Mouse (Mus musculus) midbrain, embryonic 14.5 days (tissue): ENCODE data around the gene Whrn. TPM values are rescaled to one million over a fixed set of nuclear protein-coding genes. Genes with fewer than 3 reads are reported as not detected.
A peak's percentile ranks its signal among the peaks of the same experiment; 100 is the strongest.

Source experiments
- ATAC-seq: fragments of 200-750 bp; cut with Nextera tagmentation; 2 replicates; pipeline ENCODE4 v1.8.0; 2017; ENCODE audit warnings: moderate number of reproducible peaks, moderate library complexity; ENCODE audit not compliant: low FRiP score, low TSS enrichment
- DNase-seq: peaks from one replicate; pipeline ENCODE4 v3.0.0-alpha.2; 2015
- H3K27ac ChIP-seq: fragments of 300-500 bp; sonication (generic); replicated peaks from 2 replicates; pipeline ENCODE4 v1.5.1; 2014; ENCODE audit warnings: mild to moderate bottlenecking, low read depth, low read length, moderate library complexity
- H3K27me3 ChIP-seq: fragments of 300-500 bp; sonication (generic); 2 replicates; pipeline ENCODE4 v1.6.1; 2014; ENCODE audit warnings: low read length, control low read depth, mixed read lengths; ENCODE audit not compliant: control insufficient read depth, insufficient read depth
- H3K36me3 ChIP-seq: fragments of 300-500 bp; sonication (generic); 2 replicates; pipeline ENCODE4 v1.6.1; 2014; ENCODE audit warnings: low read length, control low read depth; ENCODE audit not compliant: control insufficient read depth, insufficient read depth
- H3K4me1 ChIP-seq: fragments of 300-500 bp; sonication (generic); 2 replicates; pipeline ENCODE4 v1.6.1; 2014; ENCODE audit warnings: mild to moderate bottlenecking, antibody characterized with exemption, low read length, control low read depth; ENCODE audit not compliant: control insufficient read depth, insufficient read depth
- H3K4me2 ChIP-seq: fragments of 300-500 bp; sonication (generic); 2 replicates; pipeline ENCODE4 v1.6.1; 2014; ENCODE audit warnings: mild to moderate bottlenecking, low read length, moderate library complexity
- H3K4me3 ChIP-seq: fragments of 300-500 bp; sonication (generic); replicated peaks from 2 replicates; pipeline ENCODE4 v1.5.1; 2014; ENCODE audit warnings: low read depth, low read length
- H3K9ac ChIP-seq: fragments of 300-500 bp; sonication (generic); replicated peaks from 2 replicates; pipeline ENCODE4 v1.6.1; 2014; ENCODE audit warnings: mild to moderate bottlenecking, low read length, moderate library complexity
- H3K9me3 ChIP-seq: fragments of 300-500 bp; sonication (generic); 2 replicates; pipeline ENCODE4 v1.6.1; 2016; ENCODE audit warnings: low read length, control low read depth, mixed read lengths; ENCODE audit not compliant: control insufficient read depth
- WGBS: fragments of 180-500 bp; shearing (Covaris S2); extraction: QIAGEN DNeasy Blood & Tissue Kit; methylation state at CpG from one replicate; pipeline ENCODE4 v1.1.7; 2014; 5-methylcytosine and 5-hydroxymethylcytosine counted together
- polyA plus RNA-seq: library from polyadenylated mRNA; unstranded; fragments of >200 nt; fragmentation: Nextera tagmentation; extraction: Ambion mirVana; gene quantifications from 2 replicates; pipeline ENCODE4 v1.2.1, GENCODE M21; 2014

Gene Whrn
- polyA plus RNA-seq, 1 experiment from 2014 or later = 7.8 TPM

DNA sequence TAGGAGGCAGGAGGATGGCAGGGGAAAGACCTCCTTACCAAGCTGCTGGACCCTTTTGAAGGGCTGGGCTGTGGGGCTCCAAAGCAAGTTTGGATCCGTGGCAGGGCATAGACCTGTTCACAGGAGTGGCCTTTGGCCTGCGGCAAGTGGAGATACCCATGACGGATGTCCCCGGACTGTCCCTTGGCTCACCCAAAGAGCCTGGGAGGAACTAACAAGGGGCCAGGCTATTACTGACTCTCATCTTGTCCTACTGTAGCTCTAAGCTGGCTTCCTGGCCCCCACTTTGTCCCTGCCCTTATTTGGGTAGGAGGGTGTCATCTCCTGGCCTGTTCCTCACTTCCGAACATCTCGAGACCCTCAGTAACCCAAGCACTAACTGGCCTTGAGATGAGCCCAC, 93.2 kb downstream of the Whrn start:
- Histone ChIP-seq H3K4me3 (no peak overlapping the region), H3K4me1 (peaks cover 32% of the 10 kb centered on the region)

DNA sequence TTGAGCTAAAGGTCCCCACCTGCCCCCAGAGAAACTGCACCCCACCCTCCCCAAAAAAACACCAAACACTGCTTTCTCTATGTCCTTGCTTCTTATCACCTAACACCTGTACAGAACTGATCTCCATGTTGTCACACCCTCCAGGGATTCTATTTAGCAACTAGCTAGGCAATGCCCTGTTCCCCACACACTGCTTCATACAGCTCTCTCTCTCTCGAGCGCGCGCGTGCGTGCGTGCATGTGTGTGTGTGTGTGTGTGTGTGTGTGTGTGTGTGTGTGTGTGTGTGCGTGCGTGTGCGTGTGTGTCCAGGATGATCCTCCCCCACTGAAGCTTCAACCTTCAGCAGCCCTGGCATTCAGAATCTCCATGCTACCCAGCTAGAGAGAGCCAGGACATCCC, 93.7 kb downstream of the Whrn start:
- Histone ChIP-seq H3K36me3 (no peaks in the 10 kb centered on the region), H3K27ac (peak overlapping the region; percentile 50; the same call in 1 of the 2 replicates), H3K4me1 (peaks cover 32% of the 10 kb centered on the region), H3K27me3 (no peaks in the 10 kb centered on the region), H3K4me3 (no peak overlapping the region), H3K4me2 (peak overlapping the region; percentile 40; the same call in 1 of the 2 replicates), H3K9me3 (no peaks in the 10 kb centered on the region), H3K9ac (no peak overlapping the region)
- 92% methylated on average over 10 of the region's 10 CpGs for WGBS
- ATAC-seq = no peak
- DNase-seq = no peak

More for the DNA sequence above, 93.2 kb downstream of the Whrn start:
- Histone ChIP-seq H3K27ac (peak overlapping the region; percentile 50), H3K4me2 (peak overlapping the region; percentile 40), H3K9ac (no peak overlapping the region; the same call in 1 of the 2 replicates), H3K27me3 (no peaks in the 10 kb centered on the region), H3K9me3 (no peaks in the 10 kb centered on the region), H3K36me3 (no peaks in the 10 kb centered on the region)
- 65% methylated on average over 6 of the region's 6 CpGs for WGBS
- no peak for DNase-seq
- no peak for ATAC-seq

DNA sequence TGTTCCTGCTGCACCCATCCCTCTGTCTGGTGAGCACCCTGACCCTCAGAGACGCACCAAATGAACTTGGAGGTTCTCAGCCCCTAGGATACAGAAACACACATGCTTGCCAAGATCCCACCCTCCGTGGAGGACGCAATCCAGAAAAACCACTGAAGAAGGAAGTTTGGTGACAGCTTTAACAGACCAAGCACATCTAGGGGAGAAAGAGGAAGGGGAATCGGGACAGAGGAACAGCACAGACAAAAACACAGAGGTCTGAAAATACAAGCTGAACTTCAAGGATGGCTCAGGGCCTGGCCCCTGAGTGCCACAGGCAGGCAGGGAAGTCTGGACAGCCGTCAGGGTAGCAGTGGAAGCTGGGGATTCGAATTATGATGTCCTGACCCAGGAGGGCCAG, 94.2 kb downstream of the Whrn start:
- DNase-seq (no peak), ATAC-seq (no peak)
- WGBS = 84% methylated on average over 6 of the region's 6 CpGs
- H3K9me3 ChIP-seq = no peaks in the 10 kb centered on the region
- no peak overlapping the region for H3K9ac ChIP-seq
- no peaks in the 10 kb centered on the region for H3K27me3 ChIP-seq
- no peaks in the 10 kb centered on the region for H3K36me3 ChIP-seq
- no peak overlapping the region for H3K4me2 ChIP-seq
- no peak overlapping the region for H3K27ac ChIP-seq
- H3K4me1 ChIP-seq = peaks cover 32% of the 10 kb centered on the region
- no peak overlapping the region for H3K4me3 ChIP-seq

DNA sequence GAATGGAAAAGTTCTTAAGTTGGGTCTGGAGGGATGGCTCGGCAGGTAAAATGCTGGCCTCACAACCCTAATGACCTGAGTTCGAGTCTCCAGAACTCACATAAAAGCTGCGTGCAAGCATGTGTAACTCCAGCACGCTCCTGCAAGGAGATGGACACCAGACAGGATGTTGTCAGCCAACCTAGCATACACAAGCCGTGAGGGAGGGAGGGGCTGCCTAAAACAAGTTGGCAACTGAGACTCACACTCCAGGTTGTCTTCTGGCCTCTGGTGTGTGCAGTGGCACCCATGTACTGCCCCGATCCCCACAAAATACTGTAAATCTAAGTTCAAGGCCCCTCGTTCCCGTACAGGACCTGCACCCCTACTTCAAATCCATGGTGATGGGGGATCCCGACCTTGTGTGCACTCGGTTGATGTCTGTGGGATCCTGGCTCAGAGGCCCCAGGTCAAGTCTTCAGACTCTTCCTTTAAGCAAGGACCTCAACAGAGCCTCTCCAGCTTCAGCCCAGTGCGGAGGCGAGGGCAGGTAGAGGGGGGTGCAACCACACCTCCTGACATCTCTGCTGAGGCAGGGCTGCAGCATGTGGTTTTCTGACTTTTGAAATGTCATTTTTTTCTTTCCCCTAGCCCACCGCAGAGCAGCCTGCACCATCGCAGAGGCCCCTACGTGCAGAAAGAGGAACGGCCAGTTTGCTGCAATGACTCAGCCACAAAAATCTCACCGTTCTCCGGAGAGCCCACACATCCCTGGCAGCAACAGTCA, 95.1 kb downstream of the Whrn start:
- DNase-seq (no peak), ATAC-seq (no peak)
- Histone ChIP-seq H3K9ac (no peak overlapping the region), H3K4me3 (no peak overlapping the region), H3K4me1 (peaks cover 32% of the 10 kb centered on the region), H3K27ac (no peak overlapping the region), H3K27me3 (no peaks in the 10 kb centered on the region), H3K9me3 (no peaks in the 10 kb centered on the region), H3K4me2 (no peak overlapping the region), H3K36me3 (peaks cover 4% of the 10 kb centered on the region; the same call in 1 of the 2 replicates)
- 94% methylated on average over 18 of the region's 18 CpGs for WGBS

DNA sequence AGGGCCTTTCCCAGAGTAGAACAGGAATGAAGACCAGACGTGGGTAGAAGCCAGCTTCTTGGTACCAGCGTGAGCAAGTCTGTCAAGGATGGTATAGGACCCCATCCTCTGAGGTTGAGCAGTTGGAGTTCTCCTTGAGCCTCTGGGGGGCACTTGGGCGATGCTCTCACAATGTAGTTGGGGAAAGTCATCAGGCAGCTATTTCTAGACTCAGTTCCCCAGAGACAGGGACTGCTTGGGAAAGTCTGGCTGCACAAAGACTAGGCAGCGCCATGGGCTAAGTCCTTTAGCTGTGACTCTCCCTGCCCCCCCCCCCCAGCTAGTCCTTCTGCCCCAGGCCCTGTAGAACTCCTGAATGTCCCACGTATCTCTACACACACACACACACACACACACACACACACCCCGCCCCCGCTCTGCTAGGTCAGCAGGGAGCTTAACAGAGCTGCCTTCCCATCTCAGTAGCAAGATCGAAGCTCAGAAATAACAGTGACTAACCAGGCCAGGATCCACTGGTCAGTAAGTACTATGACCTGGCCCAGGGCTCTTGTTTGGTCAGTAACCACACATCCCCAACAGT, 96.0 kb downstream of the Whrn start:
- DNase-seq (peak; percentile 46), ATAC-seq (no peak)
- peaks cover 24% of the 10 kb centered on the region for H3K4me1 ChIP-seq
- no peak overlapping the region for H3K4me2 ChIP-seq
- 0 out of 2 replicates have a peak overlapping the region, but pooled peaks have one; percentile 13 for H3K27ac ChIP-seq
- no peaks in the 10 kb centered on the region for H3K9me3 ChIP-seq
- no peak overlapping the region for H3K4me3 ChIP-seq
- no peak overlapping the region for H3K9ac ChIP-seq
- no peaks in the 10 kb centered on the region for H3K27me3 ChIP-seq
- peaks cover 13% of the 10 kb centered on the region; the same call in 1 of the 2 replicates for H3K36me3 ChIP-seq
- WGBS = 51% methylated on average over 8 of the region's 8 CpGs

DNA sequence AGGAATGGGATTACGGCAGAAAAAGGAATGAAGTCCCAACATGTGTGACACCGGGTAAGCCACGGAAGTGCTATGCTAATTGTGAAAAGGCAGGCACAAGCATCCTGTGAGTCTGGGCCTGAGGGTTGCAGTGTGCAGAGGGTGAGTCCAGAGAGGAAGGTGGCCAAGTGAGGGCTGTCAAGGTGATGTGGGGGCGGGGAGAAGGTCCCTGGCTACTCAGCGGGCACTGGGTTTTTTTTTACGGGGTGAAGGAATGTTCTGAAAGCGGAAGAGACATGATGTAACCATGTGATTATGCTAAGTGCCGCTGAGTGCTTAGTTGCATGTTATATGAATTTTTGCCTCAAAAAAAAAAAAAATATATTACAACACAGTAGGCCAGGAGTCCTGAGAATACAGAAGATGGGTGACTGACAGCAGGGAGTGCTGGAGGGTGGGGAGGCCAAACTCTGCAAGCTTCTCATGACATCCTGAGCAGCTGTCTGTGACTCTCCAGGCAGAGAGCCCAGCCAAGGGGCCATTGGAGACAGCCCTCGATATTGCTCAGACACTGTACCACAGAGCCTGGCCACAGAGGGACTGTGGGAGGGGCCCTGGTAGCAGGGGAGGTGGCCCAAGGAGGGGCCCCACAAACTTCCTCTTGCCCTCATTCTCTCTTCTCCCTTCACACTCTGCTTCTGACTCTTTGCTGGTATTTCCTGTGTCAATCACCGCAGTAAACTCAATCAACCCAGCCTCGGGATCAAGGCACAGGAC, 96.8 kb downstream of the Whrn start:
- H3K9ac ChIP-seq = no peak overlapping the region
- peaks cover 17% of the 10 kb centered on the region for H3K4me1 ChIP-seq
- 0 out of 2 replicates have a peak overlapping the region, but pooled peaks have one; percentile 13 for H3K27ac ChIP-seq
- H3K9me3 ChIP-seq = no peaks in the 10 kb centered on the region
- H3K27me3 ChIP-seq = no peaks in the 10 kb centered on the region
- WGBS = 76% methylated on average over 11 of the region's 11 CpGs
- peaks cover 13% of the 10 kb centered on the region for H3K36me3 ChIP-seq
- DNase-seq (no peak), ATAC-seq (no peak)
- H3K4me2 ChIP-seq = no peak overlapping the region
- no peak overlapping the region for H3K4me3 ChIP-seq

DNA sequence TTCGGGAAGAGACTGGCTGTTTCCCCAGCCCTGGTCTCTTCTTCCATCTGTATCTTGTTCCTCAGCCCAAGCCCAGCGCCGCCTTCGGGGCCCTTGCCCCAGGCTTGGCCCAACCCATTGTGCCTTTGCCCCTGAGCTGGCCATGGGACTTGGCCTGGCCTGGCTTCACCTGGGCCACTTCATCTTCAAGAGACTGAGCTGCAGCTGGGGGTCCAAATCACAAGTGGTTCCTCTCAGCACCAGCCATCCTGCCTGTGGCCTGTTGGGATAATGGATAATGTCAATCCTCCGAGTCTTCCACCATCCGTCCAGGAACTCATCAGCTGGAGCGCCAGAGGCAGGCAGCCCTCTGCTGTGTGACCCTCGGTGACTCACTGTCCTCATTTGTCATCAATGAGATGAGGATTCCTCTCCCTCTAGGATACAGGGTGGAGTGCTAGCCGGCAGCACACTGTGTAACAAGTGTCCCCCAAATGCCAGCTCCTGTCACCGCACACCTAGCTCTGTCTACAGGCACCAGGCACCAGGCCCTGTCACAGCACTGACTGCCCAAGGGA, 97.7 kb downstream of the Whrn start:
- WGBS = 87% methylated on average over 10 of the region's 10 CpGs
- ATAC-seq = no peak

DNA sequence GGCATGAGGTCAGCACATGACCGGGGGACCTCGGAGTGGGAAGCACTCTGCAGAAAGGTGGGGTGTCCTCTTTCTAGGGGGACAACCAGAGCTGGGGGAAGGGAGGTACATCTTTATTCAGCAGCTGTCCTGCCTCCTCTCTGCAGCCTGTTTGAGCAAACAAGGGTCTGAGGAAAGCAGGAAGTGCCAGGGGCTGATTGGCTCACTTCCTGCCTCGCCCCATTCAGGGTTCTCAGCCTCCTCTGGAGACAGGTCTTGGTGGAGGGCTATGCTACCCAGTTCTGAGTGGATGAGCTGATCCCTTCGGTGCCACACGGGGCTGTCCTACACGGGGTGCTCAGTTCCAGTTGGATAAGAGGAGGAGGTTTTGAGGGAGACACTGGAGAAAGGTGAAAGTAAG, 104.5 kb downstream of the Whrn start:
- DNase-seq (no peak), ATAC-seq (no peak)
- Histone ChIP-seq H3K27me3 (no peaks in the 10 kb centered on the region), H3K9me3 (no peaks in the 10 kb centered on the region), H3K27ac (no peak overlapping the region), H3K9ac (no peak overlapping the region), H3K36me3 (peaks cover 13% of the 10 kb centered on the region), H3K4me2 (no peak overlapping the region), H3K4me3 (no peak overlapping the region), H3K4me1 (peaks cover 27% of the 10 kb centered on the region)
- 91% methylated on average over 6 of the region's 6 CpGs for WGBS

More for the DNA sequence above, 97.7 kb downstream of the Whrn start:
- Histone ChIP-seq H3K36me3 (peaks cover 13% of the 10 kb centered on the region), H3K4me2 (no peak overlapping the region), H3K4me3 (no peak overlapping the region), H3K4me1 (peaks cover 8% of the 10 kb centered on the region), H3K9ac (no peak overlapping the region), H3K27me3 (no peaks in the 10 kb centered on the region), H3K27ac (no peak overlapping the region), H3K9me3 (no peaks in the 10 kb centered on the region)
- DNase-seq = no peak
